Mouse (Mus musculus) Patski (cell line): ENCODE data around the gene Ring1. TPM values are rescaled to one million over a fixed set of nuclear protein-coding genes. Genes with fewer than 3 reads are reported as not detected.

ENCODE experiments used
- ATAC-seq: fragments of 100-300 bp; one replicate; pipeline ENCODE4 v1.8.0; 2021
- CTCF ChIA-PET: fragments of 350-600 bp; sonication (Branson Sonifier 250); formaldehyde crosslinking; loops from one replicate; lab custom pipeline; 2022; ENCODE audit warnings: inconsistent platforms; lab: Charles Lee
- POLR2A ChIA-PET: fragments of 350-600 bp; sonication (Branson Sonifier 250); formaldehyde crosslinking; loops from one replicate; lab custom pipeline; 2022; ENCODE audit warnings: antibody characterized with exemption, inconsistent platforms; lab: Charles Lee
- DNase-seq: peaks from one replicate; pipeline ENCODE4 v3.0.0-alpha.2; 2011; ENCODE audit warnings: low read depth, low spot score
- H3K27me3 ChIP-seq: fragments of 371-371 bp; one replicate; pipeline ENCODE4 v1.5.1; 2021
- CTCF ChIP-seq: fragments of 100-300 bp; IDR thresholded peaks from one replicate; pipeline ENCODE4 v1.5.1; 2021
- in situ Hi-C: fragments of 300-500 bp; cut with MboI; formaldehyde crosslinking; loops from 3 replicates; pipeline ENCODE4 v1.11.1; 2018; ENCODE audit warnings: low pct_unique_long_range_greater_than_20kb, mixed read lengths
- polyA plus RNA-seq: library from polyadenylated mRNA; unstranded; gene quantifications from one replicate; pipeline ENCODE4 v1.2.3, GENCODE M21; 2021

The Ring1 gene
- 31.1 TPM for polyA plus RNA-seq

- in situ Hi-C loops, result no loop called here
- ChIA-PET POLR2A (interaction anchor here (1.3 kb wide), 1 partner anchor 12 kb away, joined by 3 read pairs; no protein-coding TSS in a partner anchor), CTCF (no interaction called here)
- TF ChIP-seq CTCF, result no peak
- ATAC-seq (peak; percentile 18), DNase-seq (no peak)
- H3K27me3 ChIP-seq, result no peaks in the 10 kb centered on the region
These were observed at the start of gene Ring1 for GRCm38 (mm10) chr17:34024317-34024821. Gene Ring1, minus strand, starts transcription at chr17:34024680.

GRCm38 (mm10) chr17:34072091-34072490 lies 47.6 kb upstream of the Ring1 start:
- H3K27me3 ChIP-seq, result peaks cover 6% of the 10 kb centered on the region
- ChIA-PET CTCF (interaction anchor here (1.6 kb wide), 1 partner anchor 13 kb away, joined by 3 read pairs; no protein-coding TSS in a partner anchor), POLR2A (no interaction called here)
- TF ChIP-seq CTCF, result no peak
- in situ Hi-C loops, result no loop called here
- DNase-seq, result no peak
- ATAC-seq, result no peak

DNA sequence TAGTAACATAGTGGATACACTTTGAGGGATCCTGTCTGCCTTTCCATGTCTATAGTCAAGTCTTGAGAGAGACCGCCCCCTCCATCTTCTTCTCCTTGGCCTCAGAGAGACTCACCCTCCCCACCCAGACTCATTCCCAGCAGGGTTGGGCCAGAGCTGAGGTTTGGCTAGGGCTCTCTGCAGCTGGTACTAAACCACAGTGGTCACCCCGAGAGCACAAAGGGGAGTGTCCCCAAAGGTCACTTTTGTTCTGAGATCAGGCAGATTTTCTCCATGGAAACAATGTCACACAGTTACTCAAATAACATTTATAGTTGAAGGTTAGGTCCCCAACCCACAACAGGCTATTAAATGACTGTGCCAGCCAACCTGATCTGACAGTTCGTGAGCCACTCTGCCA lies 44.4 kb upstream of the Ring1 start:
- POLR2A ChIA-PET, result no interaction called here

GRCm38 (mm10) chr17:34057224-34057623 lies 32.7 kb upstream of the Ring1 start:
- TF ChIP-seq CTCF, result no peak
- ATAC-seq (no peak), DNase-seq (no peak)
- in situ Hi-C loops, result no loop called here
- ChIA-PET CTCF (no interaction called here), POLR2A (no interaction called here)
- H3K27me3 ChIP-seq, result no peaks in the 10 kb centered on the region

More for the DNA sequence above, 44.4 kb upstream of the Ring1 start:
- in situ Hi-C loops, result no loop called here
- TF ChIP-seq CTCF, result no peak
- no peak for ATAC-seq
- CTCF ChIA-PET, result no interaction called here
- DNase-seq, result no peak
- no peaks in the 10 kb centered on the region for H3K27me3 ChIP-seq

DNA sequence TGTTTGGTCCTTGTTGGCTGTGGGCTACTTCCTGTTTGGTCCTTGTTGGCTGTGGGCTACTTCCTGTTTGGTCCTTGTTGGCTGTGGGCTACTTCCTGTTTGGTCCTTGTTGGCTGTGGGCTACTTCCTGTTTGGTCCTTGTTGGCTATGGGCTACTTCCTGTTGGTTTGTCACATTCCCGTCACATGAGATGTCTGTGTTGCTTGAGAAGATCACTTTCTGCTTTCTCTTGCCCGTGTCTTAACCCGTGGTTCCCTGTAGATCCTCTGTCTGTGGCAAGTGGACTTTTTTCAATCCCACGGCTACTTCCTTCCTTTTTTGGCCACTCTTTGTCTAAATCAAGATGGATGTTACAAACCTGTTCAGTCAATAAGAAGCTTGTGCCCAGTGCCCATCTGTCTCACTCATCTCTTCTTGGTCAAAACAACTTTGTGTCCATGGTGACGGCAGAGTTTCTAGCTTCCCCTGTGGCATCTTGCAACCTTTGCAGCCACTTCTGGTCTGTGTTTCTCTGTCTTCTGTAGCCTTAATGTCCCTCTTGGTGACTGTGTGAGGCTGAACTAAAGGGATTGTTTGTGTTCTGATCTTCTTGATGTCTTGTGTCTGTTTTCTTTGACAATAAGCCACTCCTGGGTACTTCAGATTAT lies 23.0 kb upstream of the Ring1 start:
- ChIA-PET CTCF (no interaction called here), POLR2A (no interaction called here)
- in situ Hi-C loops, result no loop called here

GRCm38 (mm10) chr17:34045941-34046340 lies 21.5 kb upstream of the Ring1 start:
- no peak for TF ChIP-seq CTCF
- ChIA-PET CTCF (no interaction called here), POLR2A (no interaction called here)
- in situ Hi-C loops, result no loop called here
- H3K27me3 ChIP-seq, result peaks cover 5% of the 10 kb centered on the region
- DNase-seq (no peak), ATAC-seq (no peak)

More for the DNA sequence above, 23.0 kb upstream of the Ring1 start:
- H3K27me3 ChIP-seq, result no peaks in the 10 kb centered on the region
- ATAC-seq, result no peak
- DNase-seq, result no peak
- no peak for TF ChIP-seq CTCF

DNA sequence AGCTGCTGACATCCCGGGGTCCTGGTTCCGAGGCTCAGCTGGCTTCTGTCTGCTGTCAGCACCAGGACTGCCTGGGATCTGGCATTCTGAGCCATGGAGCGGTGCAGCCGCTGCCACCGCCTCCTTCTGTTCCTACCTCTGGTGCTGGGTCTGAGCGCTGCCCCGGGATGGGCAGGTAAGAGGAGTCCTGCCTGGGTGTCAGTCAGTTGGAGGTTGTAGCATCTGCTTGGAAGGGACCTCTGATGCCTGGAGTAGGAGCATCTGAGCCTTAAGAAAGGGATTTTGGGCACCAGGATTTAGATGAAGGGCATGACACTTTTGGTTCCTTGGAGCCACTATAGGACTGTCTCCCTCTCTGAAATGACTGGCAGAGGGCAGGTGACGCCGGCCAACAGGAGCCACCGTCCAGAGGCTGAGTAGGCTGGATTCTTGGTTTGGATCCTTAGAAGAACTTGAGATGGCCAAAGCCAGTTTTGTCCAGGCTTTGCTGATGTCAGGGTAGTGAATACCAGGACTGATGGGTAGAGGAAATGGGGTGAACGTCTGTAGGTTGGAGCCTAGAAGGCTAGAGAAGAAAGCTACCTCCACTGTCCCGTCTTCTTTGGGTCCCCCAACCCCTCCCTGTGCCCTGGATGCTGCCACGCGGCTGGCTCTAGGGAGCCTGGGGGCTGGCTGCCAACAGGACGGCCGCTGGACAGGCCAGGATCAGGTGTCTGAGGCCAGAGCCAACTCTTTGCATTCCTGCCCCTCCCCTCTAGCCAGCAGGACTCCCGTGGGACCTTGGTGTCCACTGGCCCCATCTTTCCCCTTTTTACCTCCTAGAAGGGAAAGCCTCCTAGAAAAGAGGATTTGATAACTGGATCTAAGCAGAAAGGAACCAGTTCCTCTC lies 15.3 kb upstream of the Ring1 start:
- peaks cover 7% of the 10 kb centered on the region for H3K27me3 ChIP-seq
- ChIA-PET CTCF (no interaction called here), POLR2A (no interaction called here)
- DNase-seq (no peak), ATAC-seq (no peak)
- in situ Hi-C loops, result no loop called here
- TF ChIP-seq CTCF, result no peak

DNA sequence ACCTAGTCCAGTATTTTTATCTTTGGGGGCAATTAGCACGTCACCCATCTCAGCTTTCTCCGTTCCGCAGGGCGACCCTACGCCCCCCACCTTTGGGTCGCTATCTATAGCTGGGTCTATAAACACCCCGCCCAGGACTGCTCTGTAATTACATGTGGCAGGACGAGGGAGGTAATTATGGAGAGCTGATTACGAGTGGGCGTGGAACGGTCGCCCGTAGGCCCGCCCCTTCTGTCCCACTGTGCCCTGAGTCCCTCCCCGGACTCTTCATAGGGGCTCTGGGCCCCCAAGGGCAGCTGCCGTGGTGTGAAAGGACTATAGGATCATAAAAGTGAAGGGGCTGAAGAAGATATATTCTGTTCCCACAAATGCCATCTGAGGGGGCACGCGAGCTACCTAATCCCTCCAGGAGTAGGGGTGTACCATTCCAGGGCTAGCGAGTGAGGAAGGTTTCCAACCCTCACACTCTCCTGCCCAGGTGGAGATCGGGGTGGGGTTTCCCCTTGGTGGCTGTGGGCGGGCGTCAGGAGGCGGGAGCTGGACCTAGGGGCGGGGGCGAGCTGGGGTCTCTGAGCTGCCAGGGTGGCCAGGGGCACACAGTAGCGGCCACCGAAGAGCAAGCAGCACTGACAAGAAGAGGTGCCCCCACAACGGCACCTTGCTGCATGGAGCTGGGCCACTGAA lies 14.5 kb upstream of the Ring1 start, which contains the start of gene Col11a2:
Gene Col11a2 (plus strand): TSS at position 560 of the 684 bp plus-strand sequence.
- peaks cover 7% of the 10 kb centered on the region for H3K27me3 ChIP-seq

DNA sequence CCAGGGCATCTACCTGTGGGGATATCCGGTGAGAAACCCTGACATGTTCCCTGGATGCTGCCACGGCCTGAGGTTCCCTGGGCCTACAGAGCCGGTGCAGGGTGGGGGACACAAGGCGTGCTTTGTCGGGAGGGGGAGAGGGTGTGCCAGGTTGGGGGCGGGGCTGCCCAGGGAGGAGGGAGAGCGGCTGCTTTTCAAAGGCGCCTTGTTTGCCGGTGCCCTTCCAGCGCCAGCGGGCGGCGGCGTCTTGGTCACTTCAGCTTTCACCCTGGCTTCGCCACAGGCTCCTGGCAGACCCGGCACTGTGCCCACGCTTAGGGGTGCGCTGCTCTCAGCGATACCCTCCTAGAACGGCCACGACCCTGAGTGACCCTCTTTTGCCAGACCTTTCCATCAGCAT lies 14.0 kb upstream of the Ring1 start:
- DNase-seq, result no peak
- CTCF ChIA-PET, result no interaction called here
- no peak for ATAC-seq

More for the DNA sequence above, 14.5 kb upstream of the Ring1 start, which contains the start of gene Col11a2:
- TF ChIP-seq CTCF, result no peak
- DNase-seq (no peak), ATAC-seq (no peak)
- in situ Hi-C loops, result no loop called here
- ChIA-PET CTCF (no interaction called here), POLR2A (no interaction called here)

DNA sequence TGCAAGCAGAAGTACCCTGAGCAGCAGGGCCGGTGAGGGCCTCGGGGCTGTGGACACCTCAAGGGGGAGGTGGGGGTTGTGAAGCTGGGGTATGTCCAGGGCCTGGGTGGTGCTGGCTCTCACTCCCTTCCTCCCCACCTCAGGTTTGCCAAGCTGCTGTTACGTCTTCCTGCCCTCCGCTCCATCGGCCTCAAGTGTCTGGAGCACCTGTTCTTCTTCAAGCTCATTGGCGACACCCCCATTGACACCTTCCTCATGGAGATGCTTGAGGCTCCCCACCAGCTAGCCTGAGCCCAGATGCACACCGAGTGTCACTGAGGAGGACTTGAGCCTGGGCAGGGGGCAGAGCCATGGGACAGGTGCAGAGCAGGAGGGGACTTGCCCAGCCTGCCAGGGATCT lies 12.8 kb upstream of the Ring1 start:
- no peak for TF ChIP-seq CTCF
- in situ Hi-C loops, result no loop called here
- DNase-seq (no peak), ATAC-seq (no peak)
- ChIA-PET POLR2A (no interaction called here), CTCF (no interaction called here)
- H3K27me3 ChIP-seq, result peaks cover 7% of the 10 kb centered on the region

More for the DNA sequence above, 14.0 kb upstream of the Ring1 start:
- in situ Hi-C loops, result no loop called here
- POLR2A ChIA-PET, result no interaction called here
- no peak for TF ChIP-seq CTCF
- peaks cover 7% of the 10 kb centered on the region for H3K27me3 ChIP-seq
